Mouse (Mus musculus): ENCODE results near the gene Olfr1154. TPM values are rescaled to one million over a fixed set of nuclear protein-coding genes. Genes with fewer than 3 reads are reported as not detected.

The Olfr1154 gene
- polyA plus RNA-seq, 1 experiment: not detected

DNA sequence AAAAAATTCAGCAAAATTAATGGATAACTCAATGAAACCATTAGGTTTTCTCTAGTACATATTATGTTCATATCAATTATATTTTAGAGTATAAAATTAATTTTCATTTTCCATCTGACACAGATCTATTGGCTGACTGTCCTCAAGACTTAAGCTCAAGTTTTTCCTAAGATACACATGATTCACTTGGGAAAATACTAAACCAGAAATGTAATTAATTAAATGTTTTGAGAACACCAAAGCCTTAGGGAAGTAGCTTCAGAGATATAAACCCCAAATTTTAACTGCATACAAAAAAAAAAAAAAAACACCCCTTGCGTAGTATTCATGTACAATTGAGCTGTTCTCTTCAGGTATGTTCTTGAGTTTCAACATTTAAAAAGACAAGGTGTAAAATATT, 49.4 kb downstream of the Olfr1154 start, which contains the start of gene Olfr1151:
Gene Olfr1151, plus strand, starts transcription at position 301 of the 400 bp plus-strand sequence.
- no peak for TF ChIP-seq CEBPB (IDR thresholded peaks at IDR 0.05; ENCODE audit: low read depth)
- TF ChIP-seq MYOG (IDR thresholded peaks at IDR 0.05; ENCODE audit: control insufficient read depth, extremely low read depth, insufficient read length): no peak
- TF ChIP-seq MAX (IDR thresholded peaks at IDR 0.05): no peak
- no peak for TF ChIP-seq MYOD1 (IDR thresholded peaks at IDR 0.05; ENCODE audit: control insufficient read depth, insufficient read length, low read depth)
- TF ChIP-seq USF1 (IDR thresholded peaks at IDR 0.05; ENCODE audit: low read depth): no peak
- no peak for TF ChIP-seq FOSL1 (IDR thresholded peaks at IDR 0.05; ENCODE audit: insufficient read depth, low read length, poor library complexity, severe bottlenecking)
- TF ChIP-seq CTCF (IDR thresholded peaks at IDR 0.05; ENCODE audit: control insufficient read depth, insufficient read depth, insufficient read length): no peak
- H3ac ChIP-seq (ENCODE audit: control insufficient read depth, insufficient read length, low read depth): no peak within 1 kb of the TSS
- no peak within 1 kb of the TSS for H3K4me3 ChIP-seq (ENCODE audit: insufficient read depth, poor library complexity, severe bottlenecking)
- H3K79me3 ChIP-seq (ENCODE audit: low read depth): no peaks in the 10 kb centered on the region
- no peaks in the 10 kb centered on the region for H3K79me2 ChIP-seq (ENCODE audit: control insufficient read depth, insufficient read depth)
- H3K27me3 ChIP-seq (ENCODE audit: control insufficient read depth, insufficient read depth, insufficient read length): no peaks in the 10 kb centered on the region
- H3K36me3 ChIP-seq (ENCODE audit: control insufficient read depth, insufficient read depth): no peaks in the 10 kb centered on the region

Other genes starting within 250 kb of the Olfr1154 start
- gene Olfr1134, start 246.7 kb downstream of the Olfr1154 start, polyA plus RNA-seq (2012; fragmentation: generic; extraction: Trizol): not detected
- not detected for gene Olfr1135, start 231.5 kb downstream of the Olfr1154 start, polyA plus RNA-seq (2012; fragmentation: generic; extraction: Trizol)
- not detected for gene Olfr1136, start 211.2 kb downstream of the Olfr1154 start, polyA plus RNA-seq (2012; fragmentation: generic; extraction: Trizol)
- not detected for gene Olfr1137, start 192.0 kb downstream of the Olfr1154 start, polyA plus RNA-seq (2012; fragmentation: generic; extraction: Trizol)
- not detected for gene Olfr1138, start 165.2 kb downstream of the Olfr1154 start, polyA plus RNA-seq (2012; fragmentation: generic; extraction: Trizol)
- not detected for gene Olfr1140, start 161.4 kb downstream of the Olfr1154 start, polyA plus RNA-seq (2012; fragmentation: generic; extraction: Trizol)
- gene Olfr1141, start 151.2 kb downstream of the Olfr1154 start, polyA plus RNA-seq (2012; fragmentation: generic; extraction: Trizol): not detected
- gene Olfr152, start 125.7 kb downstream of the Olfr1154 start, polyA plus RNA-seq (2012; fragmentation: generic; extraction: Trizol): not detected
- gene Olfr1143, start 104.6 kb downstream of the Olfr1154 start, polyA plus RNA-seq (2012; fragmentation: generic; extraction: Trizol): not detected
- not detected for gene Olfr1145, start 95.3 kb downstream of the Olfr1154 start, polyA plus RNA-seq (2012; fragmentation: generic; extraction: Trizol)
- gene Olfr1148, start 74.6 kb downstream of the Olfr1154 start, polyA plus RNA-seq (2012; fragmentation: generic; extraction: Trizol): not detected
- gene Olfr1150-ps1, start 61.2 kb downstream of the Olfr1154 start, polyA plus RNA-seq (2012; fragmentation: generic; extraction: Trizol): not detected
- gene Olfr1151, start 49.3 kb downstream of the Olfr1154 start, polyA plus RNA-seq (2012; fragmentation: generic; extraction: Trizol): not detected
- gene Olfr1152, start 38.7 kb downstream of the Olfr1154 start, polyA plus RNA-seq (2012; fragmentation: generic; extraction: Trizol): not detected
- not detected for gene Olfr1153, start 10.2 kb downstream of the Olfr1154 start, polyA plus RNA-seq (2012; fragmentation: generic; extraction: Trizol)
- gene Olfr1155, start 40.0 kb upstream of the Olfr1154 start, polyA plus RNA-seq (2012; fragmentation: generic; extraction: Trizol): not detected
- not detected for gene Olfr1156, start 47.9 kb upstream of the Olfr1154 start, polyA plus RNA-seq (2012; fragmentation: generic; extraction: Trizol)
- not detected for gene Olfr1157, start 63.1 kb upstream of the Olfr1154 start, polyA plus RNA-seq (2012; fragmentation: generic; extraction: Trizol)
- not detected for gene Olfr74, start 69.5 kb upstream of the Olfr1154 start, polyA plus RNA-seq (2012; fragmentation: generic; extraction: Trizol)
- not detected for gene Olfr1158, start 84.9 kb upstream of the Olfr1154 start, polyA plus RNA-seq (2012; fragmentation: generic; extraction: Trizol)
- not detected for gene Olfr1160, start 103.1 kb upstream of the Olfr1154 start, polyA plus RNA-seq (2012; fragmentation: generic; extraction: Trizol)
- not detected for gene Olfr1161, start 117.6 kb upstream of the Olfr1154 start, polyA plus RNA-seq (2012; fragmentation: generic; extraction: Trizol)
- not detected for gene Olfr73, start 132.5 kb upstream of the Olfr1154 start, polyA plus RNA-seq (2012; fragmentation: generic; extraction: Trizol)
- not detected for gene Olfr1162, start 146.0 kb upstream of the Olfr1154 start, polyA plus RNA-seq (2012; fragmentation: generic; extraction: Trizol)
- not detected for gene Olfr1163, start 166.7 kb upstream of the Olfr1154 start, polyA plus RNA-seq (2012; fragmentation: generic; extraction: Trizol)
- gene Olfr1164, start 188.8 kb upstream of the Olfr1154 start, polyA plus RNA-seq (2012; fragmentation: generic; extraction: Trizol): not detected
- not detected for gene Olfr1166, start 223.1 kb upstream of the Olfr1154 start, polyA plus RNA-seq (2012; fragmentation: generic; extraction: Trizol)

Data from C2C12 (cell line).